Mouse (Mus musculus) olfactory bulb, adult 2 months (tissue): ENCODE data around the gene Ldb1.

ENCODE experiments used
- CTCF ChIP-seq: fragments of 200-500 bp; IDR thresholded peaks from 2 replicates; pipeline ENCODE4 v1.5.1; 2012; ENCODE audit warnings: low read depth, mild to moderate bottlenecking, low read length, moderate library complexity; ENCODE audit not compliant: insufficient read depth
- POLR2A ChIP-seq: fragments of 200-500 bp; IDR thresholded peaks from 2 replicates; pipeline ENCODE4 v1.6.1; 2012; ENCODE audit warnings: mild to moderate bottlenecking, low read depth, low read length, moderate library complexity; ENCODE audit not compliant: insufficient read depth

DNA sequence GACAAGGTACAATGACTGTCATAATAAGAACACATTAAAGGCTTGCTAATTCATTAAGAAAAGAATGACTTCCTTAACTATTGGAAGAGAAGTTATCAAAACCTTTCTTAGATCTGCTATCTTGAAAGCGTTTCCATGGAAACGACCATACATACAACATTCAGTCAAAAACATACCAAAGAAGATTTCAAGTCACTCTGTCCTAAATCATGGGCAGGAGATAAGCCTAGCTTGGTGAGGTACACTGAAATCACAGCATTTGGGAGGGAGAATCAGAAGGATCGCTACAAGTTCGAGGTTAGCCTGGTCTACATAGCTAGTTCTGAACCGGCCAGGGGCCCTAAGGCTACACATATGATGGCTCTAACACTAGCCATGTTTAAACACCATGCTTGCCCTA is 47.6 kb downstream of the Ldb1 start:
- TF ChIP-seq POLR2A (no peak), CTCF (no peak)
